Mouse (Mus musculus) kidney, adult 2 months (tissue): Measurements from ENCODE around the gene Sema5a.

Experiments
- CTCF ChIP-seq: fragments of 200-500 bp; conservative IDR thresholded peaks from 2 replicates; pipeline ENCODE4 v1.5.1; 2011; ENCODE audit warnings: low read depth, mild to moderate bottlenecking, control low read depth, low read length, moderate library complexity, mixed read lengths; ENCODE audit not compliant: insufficient read depth, insufficient read length
- POLR2A ChIP-seq: fragments of 200-500 bp; IDR thresholded peaks from one replicate; pipeline ENCODE4 v1.6.1; 2011; ENCODE audit warnings: low read depth, low read length, control low read depth

GRCm38 (mm10) chr15:32505941-32506340, 261.3 kb downstream of the Sema5a start:
- TF ChIP-seq POLR2A (no peak), CTCF (no peak)
